ENCODE assay signal across 24 mouse cellular contexts in the genomic region with DNA sequence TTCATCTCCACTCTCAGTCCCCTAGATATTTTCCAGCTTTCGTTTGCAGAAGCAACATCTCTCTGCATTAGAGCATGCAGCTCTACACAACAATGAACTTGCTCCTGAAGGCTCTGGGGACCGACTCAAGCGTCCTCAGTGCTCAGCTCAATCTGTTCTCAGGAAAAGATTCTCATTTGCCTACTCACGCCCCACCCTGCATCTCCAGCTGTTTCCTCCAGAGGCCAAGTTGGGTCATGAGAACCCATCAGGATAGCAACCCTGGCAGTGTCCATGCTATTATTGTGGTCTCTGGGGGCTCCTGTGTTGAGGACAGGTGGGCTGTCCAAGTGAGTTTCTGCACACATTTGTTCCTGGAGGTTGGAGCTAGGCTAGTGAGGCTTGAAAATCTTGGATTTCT. TPM values are rescaled to one million over a fixed set of nuclear protein-coding genes. Genes with fewer than 3 reads are reported as not detected.
DNase-seq lines count a peak whose midpoint lies in the region; ATAC-seq and TF ChIP-seq lines count a peak whose summit lies in the region.
"Had no signal": no experiment of that assay in that cellular context is flagged by ENCODE, and none has a peak within 500 bp of the region (broad histone marks: within the 10 kb centered on the region; RNA-seq: fewer than 3 reads in every experiment).

No protein-coding gene starts in this region.

- no peak overlapping the region for H3K9ac ChIP-seq in hindbrain, postnatal 0 days (replicated peaks; ENCODE audit: low read length)
- no peak overlapping the region for H3K9ac ChIP-seq in forebrain, embryonic 14.5 days (ENCODE audit: low read length)
- no peak overlapping the region for H3K9ac ChIP-seq in kidney, embryonic 16.5 days (replicated peaks; ENCODE audit: low read length)
- H3K9ac ChIP-seq: forebrain, embryonic 15.5 days; heart, embryonic 15.5 days; hindbrain, embryonic 15.5 days; limb, embryonic 12.5 days; liver, embryonic 12.5 days; neural tube, embryonic 15.5 days had no signal

- no peaks in the 10 kb centered on the region for H3K4me1 ChIP-seq in hindbrain, postnatal 0 days (ENCODE audit: insufficient read depth, low read length)
- no peaks in the 10 kb centered on the region for H3K4me1 ChIP-seq in hindbrain, embryonic 10.5 days (replicated peaks)
- peaks cover 13% of the 10 kb centered on the region; the same call in 1 of the 2 replicates for H3K4me1 ChIP-seq in heart, embryonic 10.5 days
- H3K4me1 ChIP-seq in forebrain, embryonic 14.5 days (ENCODE audit: control insufficient read depth, insufficient read depth, low read length): no peaks in the 10 kb centered on the region
- no peaks in the 10 kb centered on the region for H3K4me1 ChIP-seq in kidney, embryonic 16.5 days (ENCODE audit: insufficient read depth, low read length)
- H3K4me1 ChIP-seq: forebrain, embryonic 15.5 days; hindbrain, embryonic 15.5 days; limb, embryonic 12.5 days; liver, embryonic 12.5 days; neural tube, embryonic 15.5 days had no signal

- WGBS in hindbrain, postnatal 0 days: 68% methylated on average over 4 of the region's 4 CpGs
- WGBS in hindbrain, embryonic 10.5 days: 87% methylated on average over 4 of the region's 4 CpGs
- WGBS in heart, embryonic 10.5 days: 71% methylated on average over 4 of the region's 4 CpGs
- WGBS in forebrain, embryonic 14.5 days: 82% methylated on average over 4 of the region's 4 CpGs
- WGBS in kidney, embryonic 16.5 days: 81% methylated on average over 4 of the region's 4 CpGs

- ATAC-seq in hindbrain, postnatal 0 days: no peak
- ATAC-seq in forebrain, embryonic 14.5 days: no peak
- ATAC-seq in kidney, embryonic 16.5 days (ENCODE audit: low FRiP score, low TSS enrichment): no peak
- ATAC-seq: forebrain, embryonic 15.5 days; intestine, embryonic 16.5 days; liver, embryonic 12.5 days; midbrain, embryonic 16.5 days had no signal

- no peak overlapping the region for H3K27ac ChIP-seq in hindbrain, postnatal 0 days
- no peak overlapping the region for H3K27ac ChIP-seq in hindbrain, embryonic 10.5 days
- H3K27ac ChIP-seq in heart, embryonic 10.5 days: 0 out of 2 replicates have a peak overlapping the region, but pooled peaks have one; percentile 10
- no peak overlapping the region for H3K27ac ChIP-seq in forebrain, embryonic 14.5 days (ENCODE audit: low read depth, low read length)
- no peak overlapping the region for H3K27ac ChIP-seq in kidney, embryonic 16.5 days (ENCODE audit: low read length)
- H3K27ac ChIP-seq: forebrain, embryonic 15.5 days; hindbrain, embryonic 15.5 days; left cerebral cortex, adult 2 months; limb, embryonic 12.5 days; liver, embryonic 12.5 days; neural tube, embryonic 15.5 days had no signal

- H3K4me2 ChIP-seq in hindbrain, postnatal 0 days (ENCODE audit: low read depth, low read length): no peak overlapping the region
- no peak overlapping the region for H3K4me2 ChIP-seq in forebrain, embryonic 14.5 days (ENCODE audit: low read length)
- no peak overlapping the region for H3K4me2 ChIP-seq in kidney, embryonic 16.5 days (replicated peaks; ENCODE audit: low read depth, low read length)
- H3K4me2 ChIP-seq: forebrain, embryonic 15.5 days; heart, embryonic 15.5 days; hindbrain, embryonic 15.5 days; limb, embryonic 12.5 days; liver, embryonic 12.5 days; neural tube, embryonic 15.5 days had no signal

- H3K9me3 ChIP-seq in hindbrain, postnatal 0 days (ENCODE audit: low read length): no peaks in the 10 kb centered on the region
- H3K9me3 ChIP-seq in hindbrain, embryonic 10.5 days: no peaks in the 10 kb centered on the region
- no peaks in the 10 kb centered on the region for H3K9me3 ChIP-seq in heart, embryonic 10.5 days
- no peaks in the 10 kb centered on the region for H3K9me3 ChIP-seq in forebrain, embryonic 14.5 days (replicated peaks; ENCODE audit: control insufficient read depth, low read length)
- H3K9me3 ChIP-seq in kidney, embryonic 16.5 days (ENCODE audit: low read length): peaks cover 5% of the 10 kb centered on the region; the same call in 1 of the 2 replicates
- H3K9me3 ChIP-seq: forebrain, embryonic 15.5 days; heart, embryonic 15.5 days; hindbrain, embryonic 15.5 days; limb, embryonic 12.5 days; liver, embryonic 12.5 days; neural tube, embryonic 15.5 days had no signal

- no peak for TF ChIP-seq CTCF in hindbrain, postnatal 0 days (IDR thresholded peaks at IDR 0.05; ENCODE audit: low read depth)

- H3K36me3 ChIP-seq in hindbrain, postnatal 0 days (ENCODE audit: insufficient read depth, low read length): no peaks in the 10 kb centered on the region
- peaks cover 24% of the 10 kb centered on the region for H3K36me3 ChIP-seq in hindbrain, embryonic 10.5 days
- H3K36me3 ChIP-seq in heart, embryonic 10.5 days: peaks cover 4% of the 10 kb centered on the region; the same call in 1 of the 2 replicates
- no peaks in the 10 kb centered on the region for H3K36me3 ChIP-seq in forebrain, embryonic 14.5 days (ENCODE audit: control insufficient read depth, insufficient read depth, low read length)
- H3K36me3 ChIP-seq in kidney, embryonic 16.5 days (ENCODE audit: insufficient read depth, low read length): 0 out of 2 replicates have a peak, but pooled peaks cover 6% of the 10 kb centered on the region
- H3K36me3 ChIP-seq: forebrain, embryonic 15.5 days; heart, embryonic 15.5 days; hindbrain, embryonic 15.5 days; liver, embryonic 12.5 days; neural tube, embryonic 15.5 days had no signal

- intact Hi-C loops in heart, postnatal 36 days (cut with DNase I): no loop called here

- no peak overlapping the region for H3K4me3 ChIP-seq in hindbrain, postnatal 0 days (ENCODE audit: low read length)
- H3K4me3 ChIP-seq in hindbrain, embryonic 10.5 days: no peak overlapping the region
- no peak overlapping the region for H3K4me3 ChIP-seq in heart, embryonic 10.5 days
- no peak overlapping the region for H3K4me3 ChIP-seq in forebrain, embryonic 14.5 days (ENCODE audit: low read depth, low read length)
- no peak overlapping the region for H3K4me3 ChIP-seq in kidney, embryonic 16.5 days (ENCODE audit: low read length)
- H3K4me3 ChIP-seq: erythroblast, embryonic 14.5 days; forebrain, embryonic 15.5 days; heart, embryonic 15.5 days; hindbrain, embryonic 15.5 days; left cerebral cortex, adult 2 months; limb, embryonic 12.5 days; liver, embryonic 12.5 days; neural tube, embryonic 15.5 days had no signal

- H3K27me3 ChIP-seq in hindbrain, postnatal 0 days (ENCODE audit: insufficient read depth, low read length): no peaks in the 10 kb centered on the region
- no peaks in the 10 kb centered on the region for H3K27me3 ChIP-seq in hindbrain, embryonic 10.5 days (ENCODE audit: insufficient read depth, poor library complexity, severe bottlenecking)
- H3K27me3 ChIP-seq in heart, embryonic 10.5 days (ENCODE audit: insufficient read depth, poor library complexity, severe bottlenecking): no peaks in the 10 kb centered on the region
- H3K27me3 ChIP-seq in forebrain, embryonic 14.5 days (replicated peaks; ENCODE audit: control insufficient read depth, insufficient read depth, low read length): no peaks in the 10 kb centered on the region
- H3K27me3 ChIP-seq in kidney, embryonic 16.5 days (ENCODE audit: insufficient read depth, low read length): no peaks in the 10 kb centered on the region
- H3K27me3 ChIP-seq: forebrain, embryonic 15.5 days; heart, embryonic 15.5 days; hindbrain, embryonic 15.5 days; limb, embryonic 12.5 days; liver, embryonic 12.5 days; neural tube, embryonic 15.5 days had no signal

- DNase-seq in hindbrain, postnatal 0 days (ENCODE audit: low spot score): peak; percentile 2
- no peak for DNase-seq in hindbrain, embryonic 10.5 days (ENCODE audit: low spot score)
- DNase-seq in heart, embryonic 10.5 days (ENCODE audit: low spot score): no peak
- DNase-seq in heart, postnatal 36 days: peak; percentile 5 to 6
- DNase-seq in forebrain, embryonic 14.5 days (ENCODE audit: low spot score): no peak
- no peak for DNase-seq in frontal cortex, postnatal 10 days (ENCODE audit: low spot score in 2 of 2)
- DNase-seq: cerebellum, adult 2 months; kidney, postnatal 4 days; layer of hippocampus, adult 9-11 months; lung, adult 2 months; lung, postnatal 36 days; thymus, postnatal 25 days had no signal

RNA-seq across cellular contexts. Expression of a gene that starts 52.5 kb away (rescaled TPM):
- 92.9 and 111 TPM in 2 replicates for total RNA-seq in hindbrain, postnatal 0 days (2014; rRNA removed)
- polyA plus RNA-seq in hindbrain, postnatal 0 days (2015; fragmentation: Nextera tagmentation; extraction: Ambion mirVana): 45.6 and 48.7 TPM in 2 replicates
- polyA plus RNA-seq in hindbrain, embryonic 10.5 days (2016; fragmentation: Nextera tagmentation; extraction: Ambion mirVana): 410 and 548 TPM in 2 replicates
- 654 and 797 TPM in 2 replicates for polyA plus RNA-seq in heart, embryonic 10.5 days (2016; fragmentation: Nextera tagmentation; extraction: Ambion mirVana)
- total RNA-seq in heart, postnatal 36 days (2021): 100 to 1,000 TPM in 1 of 2 experiments, 10 to 100 TPM in 1; 66.6 to 110 TPM
- polyA plus RNA-seq in forebrain, embryonic 14.5 days (2014; fragmentation: Nextera tagmentation; extraction: Ambion mirVana): 59.7 and 66.2 TPM in 2 replicates
- polyA plus RNA-seq in kidney, embryonic 16.5 days (2015; fragmentation: Nextera tagmentation; extraction: Ambion mirVana): 374 and 409 TPM in 2 replicates
- total RNA-seq: MEL had no signal

Comparison
In these comparisons a context has a peak if more than half of its experiments do, and no peak if none do; other contexts are left out.
1. DNase-seq: peak in hindbrain, postnatal 0 days (single experiment) and heart, postnatal 36 days (2 of 2); none in hindbrain, embryonic 10.5 days (single experiment), heart, embryonic 10.5 days (single experiment), forebrain, embryonic 14.5 days (single experiment) and frontal cortex, postnatal 10 days (0 of 2).